Mouse (Mus musculus): ENCODE results near the gene Cnfn.
A peak's percentile ranks its signal among the peaks of the same experiment; 100 is the strongest.
"Not testable (repeated sequence)": the region's sequence is repeated elsewhere in the genome, so short reads cannot be mapped to it uniquely, and the experiment has no call there.

Gene Cnfn

GRCm38 (mm10) chr7:25369058-25369749 lies at the start of gene Cnfn:
Cnfn (minus strand) TSS chr7:25369724.
- DNase-seq (ENCODE audit: low read depth, low spot score) = no peak

GRCm38 (mm10) chr7:25417597-25417996 lies 48.1 kb upstream of the Cnfn start:
- peak; percentile 58 for DNase-seq (ENCODE audit: low read depth, low spot score)

- no peak for DNase-seq (ENCODE audit: low read depth, low spot score)
Measured at GRCm38 (mm10) chr7:25412833-25413441, 43.4 kb upstream of the Cnfn start, which contains the start of gene Cxcl17. Cxcl17 (minus strand) TSS chr7:25412886.

- DNase-seq (ENCODE audit: low read depth, low spot score) = no peak
Measured at GRCm38 (mm10) chr7:25411861-25412260, 42.3 kb upstream of the Cnfn start.

- DNase-seq (ENCODE audit: low read depth, low spot score) = no peak
Measured at GRCm38 (mm10) chr7:25410969-25411615, 41.6 kb upstream of the Cnfn start.

DNA sequence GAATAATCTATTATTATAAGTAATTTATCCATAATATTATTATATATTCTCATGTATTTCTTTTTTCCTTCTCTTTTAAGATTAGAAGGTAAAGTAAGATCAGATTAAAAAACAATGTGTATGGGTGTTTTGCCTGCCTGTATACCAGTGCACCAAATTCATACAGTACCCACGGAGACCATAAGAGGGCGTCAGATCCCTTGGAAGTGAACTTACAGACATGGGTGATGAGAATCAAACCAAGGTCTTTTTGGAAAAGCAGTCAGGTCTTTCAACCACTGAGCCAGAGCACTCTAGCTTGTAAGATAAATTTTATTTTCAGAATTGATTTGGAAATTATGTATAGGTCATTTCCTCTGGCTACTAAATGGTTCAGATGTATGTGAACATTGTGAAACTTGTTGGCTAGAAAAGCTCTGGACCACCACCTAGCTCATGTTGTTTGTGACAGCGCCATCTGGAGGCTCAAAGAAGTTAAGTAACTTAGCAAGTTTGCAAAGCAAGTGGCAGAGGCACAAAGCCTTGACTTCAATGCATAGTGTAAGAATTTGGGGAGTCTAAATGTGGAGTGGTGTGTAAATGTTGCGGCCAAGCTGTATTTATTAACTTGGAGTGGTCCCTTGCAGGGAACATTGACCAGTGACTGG lies 39.7 kb upstream of the Cnfn start:
- peak; percentile 93 for DNase-seq (ENCODE audit: low read depth, low spot score)

- DNase-seq (ENCODE audit: low read depth, low spot score) = no peak
Measured at GRCm38 (mm10) chr7:25406468-25406867, 36.9 kb upstream of the Cnfn start.

GRCm38 (mm10) chr7:25402671-25403101 lies 33.2 kb upstream of the Cnfn start:
- DNase-seq (ENCODE audit: low read depth, low spot score) = peak; percentile 92

GRCm38 (mm10) chr7:25401986-25402385 lies 32.5 kb upstream of the Cnfn start:
- DNase-seq (ENCODE audit: low read depth, low spot score) = no peak

GRCm38 (mm10) chr7:25401551-25401950 lies 32.0 kb upstream of the Cnfn start:
- no peak for DNase-seq (ENCODE audit: low read depth, low spot score)

GRCm38 (mm10) chr7:25399028-25399427 lies 29.5 kb upstream of the Cnfn start:
- DNase-seq (ENCODE audit: low read depth, low spot score) = not testable (repeated sequence)

GRCm38 (mm10) chr7:25398610-25399009 lies 29.1 kb upstream of the Cnfn start, which contains the start of gene Lipe:
Lipe (minus strand) TSS chr7:25398710.
- no peak for DNase-seq (ENCODE audit: low read depth, low spot score)

GRCm38 (mm10) chr7:25396621-25397020 lies 27.1 kb upstream of the Cnfn start:
- no peak for DNase-seq (ENCODE audit: low read depth, low spot score)

GRCm38 (mm10) chr7:25395558-25396521 lies 26.3 kb upstream of the Cnfn start:
- DNase-seq (ENCODE audit: low read depth, low spot score) = peak; percentile 96

DNA sequence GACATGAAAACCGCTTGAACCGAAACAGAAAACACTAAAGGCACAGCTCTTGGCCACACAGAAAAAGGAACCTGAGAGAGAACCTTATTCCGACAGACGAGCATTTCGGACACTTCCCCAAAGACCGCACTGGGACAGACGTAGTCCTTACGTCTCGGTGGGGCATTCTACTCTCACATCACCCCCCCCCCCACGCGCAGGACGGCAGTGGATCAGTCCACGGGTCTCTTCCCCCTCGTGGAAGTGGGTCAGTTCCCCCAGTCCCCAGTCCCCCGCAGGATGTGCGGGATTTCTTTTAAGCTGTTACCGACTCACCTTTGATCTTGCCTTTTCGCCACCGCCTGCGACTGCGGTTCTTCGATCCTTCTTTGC lies 25.6 kb upstream of the Cnfn start:
- DNase-seq (ENCODE audit: low read depth, low spot score) = no peak

DNA sequence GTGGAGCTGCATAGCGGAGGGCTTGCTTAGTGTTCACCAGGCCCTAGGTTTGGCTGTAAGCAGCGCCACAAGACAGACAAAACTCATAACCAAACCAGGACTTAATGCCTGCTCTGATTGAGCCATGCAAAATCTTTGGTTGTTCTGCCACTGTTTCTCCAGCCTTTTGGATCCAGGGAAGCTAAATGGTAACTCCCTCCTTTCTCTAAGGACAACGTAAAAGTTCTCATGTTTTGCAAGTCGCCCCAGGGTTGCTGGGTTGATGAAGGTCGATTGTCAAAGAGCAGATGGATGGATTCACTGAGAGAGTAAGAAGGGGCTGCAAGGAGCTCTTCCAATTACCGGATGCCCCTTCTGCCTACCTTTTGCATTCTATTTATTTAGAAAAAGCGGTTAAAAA lies 25.2 kb upstream of the Cnfn start:
- DNase-seq (ENCODE audit: low read depth, low spot score) = no peak

DNA sequence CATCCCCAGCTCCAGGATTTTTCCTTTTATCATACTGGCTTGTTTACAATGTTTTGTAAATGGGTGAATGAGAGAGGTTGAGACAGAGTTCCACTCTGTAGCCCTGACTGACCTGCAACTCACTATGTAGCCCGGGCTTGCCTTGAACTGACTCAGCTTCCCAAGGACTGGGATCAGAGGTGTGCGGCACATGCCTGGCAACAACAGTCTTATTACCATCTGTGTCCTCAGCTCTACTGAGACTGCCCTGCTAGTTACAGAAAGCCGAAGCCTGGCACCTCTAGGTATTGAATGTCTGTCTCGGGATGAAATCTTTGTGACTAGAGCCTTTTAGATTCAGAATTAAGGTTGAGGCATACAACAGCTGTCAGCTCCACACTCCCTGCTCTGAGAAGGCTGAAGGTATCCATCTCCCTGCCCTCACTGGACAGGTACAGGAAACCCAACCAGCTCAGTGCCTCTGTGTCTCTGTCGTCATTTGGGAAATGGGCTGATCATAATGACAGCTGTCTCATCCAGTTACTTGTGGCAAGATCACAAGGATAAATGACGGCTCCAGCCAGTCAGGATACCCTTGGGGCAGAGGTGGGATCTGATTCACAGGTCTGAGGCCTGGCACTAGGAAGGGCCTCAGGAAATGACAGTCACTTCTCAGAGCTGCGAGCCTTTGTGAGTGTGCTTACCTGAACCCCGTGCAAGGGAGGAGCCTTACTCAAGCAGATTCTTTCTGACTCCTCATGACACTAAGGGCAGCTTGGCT lies 24.1 kb upstream of the Cnfn start:
- no peak for DNase-seq (ENCODE audit: low read depth, low spot score)

DNA sequence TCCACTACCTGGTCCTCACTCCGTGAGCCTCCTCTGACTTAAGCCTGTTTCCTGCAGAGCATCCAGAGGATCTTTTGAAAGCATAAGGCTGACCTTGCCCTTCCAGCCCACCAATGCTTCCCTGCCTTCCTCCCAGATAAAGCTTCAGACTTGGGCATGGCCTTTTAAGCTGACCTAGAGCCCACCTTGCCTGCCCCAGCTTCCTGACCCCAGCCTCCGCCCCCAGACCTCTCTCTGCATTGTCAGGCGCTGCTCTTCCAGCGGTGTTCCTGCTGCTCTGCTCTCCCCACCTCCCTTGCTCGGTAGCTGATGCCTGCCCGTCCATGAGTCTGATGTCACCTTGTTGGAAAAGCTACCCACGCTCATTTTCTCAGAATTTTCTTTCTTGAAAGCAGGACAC lies 23.3 kb upstream of the Cnfn start:
- DNase-seq (ENCODE audit: low read depth, low spot score) = no peak

GRCm38 (mm10) chr7:25391856-25392453 lies 22.4 kb upstream of the Cnfn start:
- DNase-seq (ENCODE audit: low read depth, low spot score) = no peak

GRCm38 (mm10) chr7:25390986-25391385 lies 21.5 kb upstream of the Cnfn start:
- no peak for DNase-seq (ENCODE audit: low read depth, low spot score)
